Mouse (Mus musculus): ENCODE data around the gene Atp5g3. TPM values are rescaled to one million over a fixed set of nuclear protein-coding genes. Genes with fewer than 3 reads are reported as not detected.

The Atp5g3 gene
- 463 TPM for polyA plus RNA-seq (2017; shearing (Covaris generic))

DNA sequence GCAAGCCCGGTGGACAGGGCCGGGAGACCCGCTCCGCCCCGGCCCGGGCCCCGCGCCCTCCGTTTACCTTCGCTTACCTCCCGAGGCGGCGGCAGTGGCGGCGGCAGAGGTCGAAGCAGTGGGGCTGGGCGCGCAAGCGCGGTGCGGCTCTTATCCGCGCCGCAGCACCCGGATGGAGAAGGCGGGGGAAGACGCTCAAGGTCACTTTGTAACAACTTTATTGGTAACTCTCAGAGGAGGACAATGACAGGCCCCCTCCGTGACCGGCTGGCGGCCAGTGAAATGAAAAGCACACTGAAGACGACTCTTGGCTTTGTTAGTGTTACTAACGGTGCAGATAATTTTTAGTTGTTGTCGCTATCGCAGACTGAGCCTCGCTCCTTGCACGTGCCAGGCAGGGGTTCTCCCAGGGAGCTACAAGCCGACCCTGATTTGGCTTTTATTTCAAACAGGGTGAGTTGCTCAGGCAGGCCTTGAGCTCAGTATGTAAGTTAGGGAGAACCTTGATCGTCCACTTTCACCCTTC lies at the start of gene Atp5g3:
Gene Atp5g3 (minus strand): TSS at position 152 of the 526 bp plus-strand sequence.

DNA sequence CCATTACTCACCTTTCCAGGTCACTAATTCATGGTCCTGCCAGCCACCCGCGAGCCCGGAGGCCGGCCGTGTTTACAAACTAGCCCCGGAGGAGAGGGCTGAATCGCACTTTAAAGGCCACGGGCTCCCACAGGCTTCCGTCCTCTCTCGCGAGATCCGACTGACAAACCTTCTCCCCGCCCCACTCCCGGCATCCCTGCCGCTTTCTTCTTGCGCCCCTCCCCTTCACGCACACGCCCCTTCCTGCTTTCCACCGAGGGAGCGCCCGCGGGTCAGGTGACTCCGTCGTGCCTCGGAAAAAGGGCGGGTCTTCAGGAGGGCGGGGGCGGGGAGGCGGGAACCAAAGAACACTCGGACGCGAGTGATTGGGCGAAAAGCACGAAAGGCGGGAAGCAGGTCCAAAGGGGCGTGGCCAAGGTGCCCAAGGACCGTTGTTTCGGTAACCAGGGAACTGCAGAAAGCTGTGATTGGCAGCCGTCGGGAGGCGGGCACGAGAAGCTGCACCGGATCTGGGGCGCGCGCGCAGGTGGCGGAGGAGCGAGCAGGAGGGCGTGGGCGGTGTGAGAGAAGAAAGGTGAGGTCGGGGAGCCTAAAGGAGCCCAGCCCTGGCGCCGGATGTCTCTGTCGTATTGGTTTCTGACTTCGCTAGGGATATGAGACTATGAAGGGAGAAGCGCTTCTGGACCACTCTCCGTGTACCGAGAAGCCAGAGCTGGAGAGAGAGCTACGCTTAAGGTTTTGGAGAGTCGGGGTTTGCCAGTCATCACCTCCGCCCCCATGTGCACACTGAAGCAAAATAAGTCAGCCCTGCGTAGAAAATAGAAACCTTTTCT lies 18.4 kb downstream of the Atp5g3 start, which contains the start of gene Atf2:
Gene Atf2 (minus strand): TSS at position 176 of the 833 bp plus-strand sequence.

Other genes with a start within 250 kb of the Atp5g3 start
- not detected for gene Chn1, start 136.0 kb downstream of the Atp5g3 start, polyA plus RNA-seq (2017; shearing (Covaris generic))
- 90.3 TPM for gene Atf2, start 18.7 kb downstream of the Atp5g3 start, polyA plus RNA-seq (2017; shearing (Covaris generic))

Measured in naive thymus-derived CD4-positive, alpha-beta T cell, adult 5 months (primary cell).